Mouse (Mus musculus): ENCODE measurements at regions not wholly inside any gene's neighbourhood (a gene's known extent, or its start where the extent isn't known, plus 50 kb on each side); places are given as distances from the start of the nearest gene placed in this dataset.

GRCm38 (mm10) chr10:111594171-111594570 is 88.1 kb downstream of the Phlda1 start:
- Histone ChIP-seq H3K9ac (ENCODE audit: insufficient read depth, low read depth) (no peak overlapping the region), H3K4me1 (ENCODE audit: control insufficient read depth in 1 of 2, insufficient read depth in 2 of 2) (no peaks in the 10 kb centered on the region), H3K27ac (ENCODE audit: insufficient read depth, low read depth) (no peak overlapping the region), H3K79me2 (replicated peaks; ENCODE audit: control insufficient read depth, extremely low read depth, insufficient read depth, poor library complexity, severe bottlenecking) (no peaks in the 10 kb centered on the region), H3K27me3 (replicated peaks) (no peaks in the 10 kb centered on the region), H3K36me3 (replicated peaks in 1 of 2; ENCODE audit: control insufficient read depth in 1 of 2, insufficient read depth in 1 of 2, low read length in 1 of 2) (no peaks in the 10 kb centered on the region), H3K4me3 (replicated peaks in 1 of 3; ENCODE audit: low read depth in 2 of 3, low read length in 2 of 3, poor library complexity in 1 of 3) (no peak overlapping the region), H3K4me2 (ENCODE audit: insufficient read depth, low read depth, poor library complexity, severe bottlenecking) (no peak overlapping the region), H3K9me3 (replicated peaks; ENCODE audit: low read length) (peaks cover 4% of the 10 kb centered on the region)
- dilution Hi-C loops (cut with MboI; ENCODE audit: extremely low pct_ligation_motif_present, extremely low pct_unique_long_range_greater_than_20kb, low sequenced_read_pairs): no loop called here
- in situ Hi-C loops (cut with MboI; ENCODE audit: low pct_ligation_motif_present, low pct_unique_long_range_greater_than_20kb, low sequenced_read_pairs): no loop called here
- no peak for TF ChIP-seq SMC3 (IDR thresholded peaks at IDR 0.05; ENCODE audit: low read depth, low read length)
- no peak for TF ChIP-seq NRF1 (IDR thresholded peaks at IDR 0.05; ENCODE audit: low read depth, low read length)
- no peak for TF ChIP-seq ZC3H11A (IDR thresholded peaks at IDR 0.05; ENCODE audit: low read depth, low read length)
- no peak for DNase-seq (ENCODE audit: extremely low read depth)

DNA sequence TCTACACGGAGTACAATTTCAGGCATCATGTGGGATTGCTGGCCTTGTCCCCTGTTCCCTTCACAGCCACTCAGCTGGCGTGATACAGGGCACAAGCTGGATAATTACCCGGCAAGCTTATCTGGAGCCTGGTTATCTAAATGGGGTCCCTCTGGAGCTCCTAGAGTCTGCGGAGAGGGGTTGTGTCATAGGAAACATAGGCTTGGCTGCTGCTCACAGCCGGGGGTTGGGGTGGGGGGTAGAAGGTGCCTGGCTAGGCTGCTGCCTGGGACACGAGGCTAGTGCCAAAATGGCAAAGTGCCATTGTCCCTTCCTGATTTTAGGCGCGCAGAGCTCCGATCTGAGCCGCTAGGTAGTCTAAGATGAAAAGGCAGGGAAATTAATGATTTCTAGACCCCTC is 88.6 kb downstream of the Phlda1 start:
- no peak for DNase-seq (ENCODE audit: extremely low read depth)
- Histone ChIP-seq H3K79me2 (replicated peaks; ENCODE audit: control insufficient read depth, extremely low read depth, insufficient read depth, poor library complexity, severe bottlenecking) (no peaks in the 10 kb centered on the region), H3K4me2 (ENCODE audit: insufficient read depth, low read depth, poor library complexity, severe bottlenecking) (no peak overlapping the region), H3K9me3 (replicated peaks; ENCODE audit: low read length) (peaks cover 4% of the 10 kb centered on the region), H3K27ac (ENCODE audit: insufficient read depth, low read depth) (no peak overlapping the region), H3K36me3 (replicated peaks in 1 of 2; ENCODE audit: control insufficient read depth in 1 of 2, insufficient read depth in 1 of 2, low read length in 1 of 2) (no peaks in the 10 kb centered on the region), H3K4me3 (replicated peaks in 1 of 3; ENCODE audit: low read depth in 2 of 3, low read length in 2 of 3, poor library complexity in 1 of 3) (no peak overlapping the region), H3K9ac (ENCODE audit: insufficient read depth, low read depth) (no peak overlapping the region), H3K27me3 (replicated peaks) (no peaks in the 10 kb centered on the region), H3K4me1 (ENCODE audit: control insufficient read depth in 1 of 2, insufficient read depth in 2 of 2) (no peaks in the 10 kb centered on the region)
- in situ Hi-C loops (cut with MboI; ENCODE audit: low pct_ligation_motif_present, low pct_unique_long_range_greater_than_20kb, low sequenced_read_pairs) (no loop called here), dilution Hi-C loops (cut with MboI; ENCODE audit: extremely low pct_ligation_motif_present, extremely low pct_unique_long_range_greater_than_20kb, low sequenced_read_pairs) (no loop called here)
- TF ChIP-seq MEF2A (IDR thresholded peaks at IDR 0.05; ENCODE audit: borderline replicate concordance, low read depth, low read length) (no peak), PAX5 (IDR thresholded peaks at IDR 0.05; ENCODE audit: low read length) (no peak), POLR2A (IDR thresholded peaks at IDR 0.05; ENCODE audit: low read depth, low read length) (no peak), TBP (conservative IDR thresholded peaks at IDR 0.05; ENCODE audit: low read depth, low read length) (no peak), ZKSCAN1 (IDR thresholded peaks at IDR 0.05; ENCODE audit: borderline replicate concordance, low read depth, low read length) (no peak), RAD21 (IDR thresholded peaks at IDR 0.05; ENCODE audit: low read depth, low read length) (no peak), POLR2AphosphoS2 (IDR thresholded peaks at IDR 0.05; ENCODE audit: low read depth, low read length) (no peak), BHLHE40 (IDR thresholded peaks at IDR 0.05; ENCODE audit: low read depth, low read length) (no peak), ZNF384 (IDR thresholded peaks at IDR 0.05; ENCODE audit: low read depth, low read length) (no peak), ETS1 (conservative IDR thresholded peaks at IDR 0.05; ENCODE audit: low read depth, low read length) (no peak), SIN3A (IDR thresholded peaks at IDR 0.05; ENCODE audit: low read length) (no peak)

DNA sequence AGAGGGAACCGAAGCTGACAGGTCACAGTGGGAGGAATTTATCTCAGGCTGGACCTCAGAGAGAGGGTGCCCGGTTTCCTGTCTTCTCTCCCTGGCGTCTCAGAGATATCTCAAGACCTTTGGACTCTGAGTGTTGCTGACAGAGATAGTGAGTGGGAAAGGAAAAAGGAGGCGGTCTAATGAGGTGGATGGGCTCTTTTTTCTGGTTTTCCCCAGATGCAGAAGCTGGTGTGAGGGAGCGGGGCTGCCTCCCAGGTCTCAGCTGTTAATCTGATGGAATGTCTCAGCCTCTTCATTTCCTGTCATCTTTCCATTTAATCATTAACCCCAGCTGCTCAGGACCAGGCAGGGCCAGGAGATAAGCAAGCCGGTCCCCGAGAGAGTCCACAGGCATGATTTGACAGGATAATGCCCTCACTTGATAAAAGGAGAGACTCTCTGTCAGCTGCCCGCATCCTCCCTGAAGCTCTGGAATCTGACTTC is 89.5 kb downstream of the Phlda1 start:
- DNase-seq (ENCODE audit: extremely low read depth): no peak
- TF ChIP-seq ZNF384 (IDR thresholded peaks at IDR 0.05; ENCODE audit: low read depth, low read length) (no peak), SIN3A (IDR thresholded peaks at IDR 0.05; ENCODE audit: low read length) (no peak), ETS1 (conservative IDR thresholded peaks at IDR 0.05; ENCODE audit: low read depth, low read length) (no peak), GABPA (IDR thresholded peaks at IDR 0.05; ENCODE audit: insufficient replicate concordance, low read depth, low read length) (no peak), CTCF (conservative IDR thresholded peaks at IDR 0.05 in 1 of 2, IDR thresholded peaks at IDR 0.05 in 1 of 2; ENCODE audit: low read depth in 2 of 2, low read length in 2 of 2) (no peak), HCFC1 (IDR thresholded peaks at IDR 0.05; ENCODE audit: low read depth, low read length) (no peak), ZC3H11A (IDR thresholded peaks at IDR 0.05; ENCODE audit: low read depth, low read length) (no peak), UBTF (IDR thresholded peaks at IDR 0.05; ENCODE audit: low read depth, low read length) (no peak)
- no peak overlapping the region for H3K9ac ChIP-seq (ENCODE audit: insufficient read depth, low read depth)
- H3K4me3 ChIP-seq (replicated peaks in 1 of 3; ENCODE audit: low read depth in 2 of 3, low read length in 2 of 3, poor library complexity in 1 of 3): no peak overlapping the region
- H3K36me3 ChIP-seq (replicated peaks in 1 of 2; ENCODE audit: control insufficient read depth in 1 of 2, insufficient read depth in 1 of 2, low read length in 1 of 2): no peaks in the 10 kb centered on the region
- dilution Hi-C loops (cut with MboI; ENCODE audit: extremely low pct_ligation_motif_present, extremely low pct_unique_long_range_greater_than_20kb, low sequenced_read_pairs) (no loop called here), in situ Hi-C loops (cut with MboI; ENCODE audit: low pct_ligation_motif_present, low pct_unique_long_range_greater_than_20kb, low sequenced_read_pairs) (no loop called here)
- no peak overlapping the region for H3K4me2 ChIP-seq (ENCODE audit: insufficient read depth, low read depth, poor library complexity, severe bottlenecking)
- peaks cover 0 to 5% of the 10 kb centered on the region in 2 experiments; a peak in 2 of 4 replicates for H3K4me1 ChIP-seq (ENCODE audit: control insufficient read depth in 1 of 2, insufficient read depth in 2 of 2)
- no peaks in the 10 kb centered on the region for H3K79me2 ChIP-seq (replicated peaks; ENCODE audit: control insufficient read depth, extremely low read depth, insufficient read depth, poor library complexity, severe bottlenecking)
- no peaks in the 10 kb centered on the region for H3K27me3 ChIP-seq (replicated peaks)
- peaks cover 4% of the 10 kb centered on the region for H3K9me3 ChIP-seq (replicated peaks; ENCODE audit: low read length)
- H3K27ac ChIP-seq (ENCODE audit: insufficient read depth, low read depth): no peak overlapping the region
